Mouse (Mus musculus) embryo, embryonic 9.5 days (tissue): ENCODE data around the gene Rsph10b.
"Not testable (repeated sequence)": the region's sequence is repeated elsewhere in the genome, so short reads cannot be mapped to it uniquely, and the experiment has no call there.

Source experiments
- DNase-seq: peaks from one replicate; pipeline ENCODE4 v3.0.0-alpha.2; 2017; ENCODE audit errors: extremely low spot score

Gene Rsph10b

GRCm38 (mm10) chr5:143993260-143993659 lies 60.4 kb downstream of the Rsph10b start:
- DNase-seq: no peak

- no peak for DNase-seq
Observed at GRCm38 (mm10) chr5:143993849-143994248, 61.0 kb downstream of the Rsph10b start.

- no peak for DNase-seq
Observed at GRCm38 (mm10) chr5:143994632-143995365, 62.0 kb downstream of the Rsph10b start.

- no peak for DNase-seq
Observed at GRCm38 (mm10) chr5:143999409-143999808, 66.6 kb downstream of the Rsph10b start.

- DNase-seq: no peak
Observed at GRCm38 (mm10) chr5:144002461-144003192, 69.8 kb downstream of the Rsph10b start.

GRCm38 (mm10) chr5:144013366-144014134 lies 80.7 kb downstream of the Rsph10b start:
- DNase-seq: not testable (repeated sequence)

GRCm38 (mm10) chr5:144014551-144015311 lies 81.9 kb downstream of the Rsph10b start, which contains the start of gene Ccz1:
Gene Ccz1 (minus strand): TSS chr5:144014877.
- DNase-seq: peak; percentile 86

GRCm38 (mm10) chr5:144015312-144015650 lies 82.4 kb downstream of the Rsph10b start:
- DNase-seq: no peak

- DNase-seq: no peak
Observed at GRCm38 (mm10) chr5:144015845-144016244, 83.0 kb downstream of the Rsph10b start.

GRCm38 (mm10) chr5:144026620-144027263 lies 93.9 kb downstream of the Rsph10b start, which contains the start of gene Ocm:
Gene Ocm (minus strand): TSS chr5:144026670.
- DNase-seq: no peak

GRCm38 (mm10) chr5:144032491-144032890 lies 99.7 kb downstream of the Rsph10b start:
- no peak for DNase-seq

- no peak for DNase-seq
Observed at GRCm38 (mm10) chr5:144034567-144034966, 101.7 kb downstream of the Rsph10b start.
